Mouse (Mus musculus) limb, embryonic 14.5 days (tissue): Measurements from ENCODE around the gene Lrrc1. TPM values are rescaled to one million over a fixed set of nuclear protein-coding genes. Genes with fewer than 3 reads are reported as not detected.
A peak's percentile ranks its signal among the peaks of the same experiment; 100 is the strongest.

Experiments used
- ATAC-seq: fragments of 200-750 bp; cut with Nextera tagmentation; 2 replicates; pipeline ENCODE4 v1.8.0; 2017; ENCODE audit warnings: low read depth, moderate number of reproducible peaks, moderate TSS enrichment; ENCODE audit not compliant: low FRiP score
- DNase-seq: peaks from one replicate; pipeline ENCODE4 v3.0.0-alpha.2; 2015; ENCODE audit warnings: low spot score
- H3K27ac ChIP-seq: fragments of 300-500 bp; sonication (generic); replicated peaks from 2 replicates; pipeline ENCODE4 v1.5.1; 2014; ENCODE audit warnings: low read depth, mild to moderate bottlenecking, low read length, moderate library complexity, mixed read lengths
- H3K27me3 ChIP-seq: fragments of 300-500 bp; sonication (generic); 2 replicates; pipeline ENCODE4 v1.6.1; 2014; ENCODE audit warnings: low read length, mixed read lengths; ENCODE audit not compliant: control insufficient read depth, insufficient read depth
- H3K36me3 ChIP-seq: fragments of 300-500 bp; sonication (generic); 2 replicates; pipeline ENCODE4 v1.6.1; 2014; ENCODE audit warnings: mild to moderate bottlenecking, low read length, moderate library complexity, mixed read lengths; ENCODE audit not compliant: control insufficient read depth, insufficient read depth
- H3K4me1 ChIP-seq: fragments of 300-500 bp; sonication (generic); 2 replicates; pipeline ENCODE4 v1.6.1; 2014; ENCODE audit warnings: antibody characterized with exemption, low read length, mixed read lengths; ENCODE audit not compliant: control insufficient read depth, insufficient read depth
- H3K4me2 ChIP-seq: fragments of 300-500 bp; sonication (generic); replicated peaks from 2 replicates; pipeline ENCODE4 v1.6.1; 2014; ENCODE audit warnings: low read depth, mild to moderate bottlenecking, low read length, moderate library complexity; ENCODE audit not compliant: severe bottlenecking
- H3K4me3 ChIP-seq: fragments of 300-500 bp; sonication (generic); replicated peaks from 2 replicates; pipeline ENCODE4 v1.5.1; 2014; ENCODE audit warnings: low read length
- H3K9ac ChIP-seq: fragments of 300-500 bp; sonication (generic); 2 replicates; pipeline ENCODE4 v1.6.1; 2014; ENCODE audit warnings: mild to moderate bottlenecking, low read depth, low read length, moderate library complexity; ENCODE audit not compliant: severe bottlenecking
- H3K9me3 ChIP-seq: fragments of 300-500 bp; sonication (generic); 2 replicates; pipeline ENCODE4 v1.6.1; 2016; ENCODE audit warnings: low read length; ENCODE audit not compliant: control insufficient read depth
- POLR2A ChIP-seq: fragments of 200-500 bp; IDR thresholded peaks from 2 replicates; pipeline ENCODE4 v1.8.0; 2012; ENCODE audit warnings: inconsistent platforms, mild to moderate bottlenecking, moderate library complexity, borderline replicate concordance; ENCODE audit not compliant: insufficient read depth, insufficient read length; ENCODE audit errors: extremely low read depth
- WGBS: fragments of 180-500 bp; shearing (Covaris S2); extraction: QIAGEN DNeasy Blood & Tissue Kit; methylation state at CpG from one replicate; pipeline ENCODE4 v1.1.7; 2014; 5-methylcytosine and 5-hydroxymethylcytosine counted together
- polyA plus RNA-seq, 2 experiments: library from polyadenylated mRNA; depleted of rRNA in 1 of 2; stranded (reverse) in 1 of 2; unstranded in 1 of 2; fragments of >200 nt; fragmentation: Nextera tagmentation in 1 of 2; extraction: Ambion mirVana in 1 of 2; gene quantifications; 2 replicates each; pipeline versions ENCODE4 v1.2.1 to v1.2.3; 2012 to 2014

The Lrrc1 gene
- polyA plus RNA-seq, 2 experiments, result 16.8 to 26.6 TPM

- H3K27me3 ChIP-seq, result no peaks in the 10 kb centered on the region
- H3K4me2 ChIP-seq, result no peak overlapping the region
- peaks cover 12% of the 10 kb centered on the region; the same call in 1 of the 2 replicates for H3K36me3 ChIP-seq
- no peak overlapping the region for H3K4me3 ChIP-seq
- no peak overlapping the region for H3K27ac ChIP-seq
- H3K9me3 ChIP-seq, result no peaks in the 10 kb centered on the region
- ATAC-seq, result no peak
- peaks cover 26% of the 10 kb centered on the region for H3K4me1 ChIP-seq
- 50% methylated on average over 17 of the region's 17 CpGs for WGBS
- H3K9ac ChIP-seq, result no peak overlapping the region
- TF ChIP-seq POLR2A, result no peak
- DNase-seq, result no peak
These were observed 112.6 kb downstream of the Lrrc1 start for GRCm38 (mm10) chr9:77432030-77432429.

DNA sequence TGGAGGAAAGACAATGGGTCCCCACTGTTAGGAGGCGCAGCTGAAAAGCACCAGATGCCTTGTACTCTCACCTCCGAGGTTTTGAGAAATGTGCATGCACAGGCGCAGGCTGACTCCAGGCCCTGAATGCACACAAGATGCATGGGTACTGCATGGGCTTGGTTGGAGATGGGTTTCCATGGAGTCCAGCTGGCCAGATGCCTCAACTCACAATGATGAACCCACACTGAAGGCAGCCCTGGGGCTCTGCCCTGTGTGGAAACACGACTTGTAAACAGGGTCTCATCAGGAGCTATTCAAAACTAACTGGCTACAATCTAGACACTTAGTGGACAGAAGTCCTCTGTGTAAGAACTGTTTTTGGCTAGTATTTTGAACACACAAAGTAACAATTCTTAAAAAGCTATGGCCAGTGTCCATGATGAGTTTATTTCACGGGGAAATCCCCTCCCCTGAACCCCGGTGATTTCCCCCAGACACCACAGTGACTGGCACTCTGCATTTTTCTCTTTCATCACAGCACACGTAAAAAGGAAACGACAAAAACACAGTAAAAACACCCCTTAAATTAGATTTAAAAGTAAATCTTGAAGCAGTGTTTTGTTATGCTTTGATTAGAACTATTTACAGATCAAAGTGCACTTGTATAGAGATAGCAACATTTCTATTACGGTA lies 114.1 kb downstream of the Lrrc1 start:
- DNase-seq, result no peak

GRCm38 (mm10) chr9:77429230-77430015 lies 115.2 kb downstream of the Lrrc1 start:
- peak; percentile 27 for DNase-seq
- Histone ChIP-seq H3K4me3 (no peak overlapping the region), H3K9ac (no peak overlapping the region), H3K4me2 (no peak overlapping the region), H3K4me1 (peaks cover 32% of the 10 kb centered on the region), H3K36me3 (peaks cover 9% of the 10 kb centered on the region; the same call in 1 of the 2 replicates), H3K9me3 (no peaks in the 10 kb centered on the region), H3K27me3 (no peaks in the 10 kb centered on the region), H3K27ac (0 out of 2 replicates have a peak overlapping the region, but pooled peaks have one; percentile 44)
- TF ChIP-seq POLR2A, result no peak
- no peak for ATAC-seq
- 59% methylated on average over 11 of the region's 11 CpGs for WGBS

More for the DNA sequence above, 114.1 kb downstream of the Lrrc1 start:
- no peaks in the 10 kb centered on the region for H3K27me3 ChIP-seq
- H3K9me3 ChIP-seq, result no peaks in the 10 kb centered on the region
- no peak overlapping the region for H3K27ac ChIP-seq
- peaks cover 32% of the 10 kb centered on the region for H3K4me1 ChIP-seq
- no peak for TF ChIP-seq POLR2A
- H3K4me3 ChIP-seq, result no peak overlapping the region
- WGBS, result 67% methylated on average over 9 of the region's 9 CpGs
- no peak overlapping the region for H3K9ac ChIP-seq
- no peak overlapping the region for H3K4me2 ChIP-seq
- ATAC-seq, result no peak
- H3K36me3 ChIP-seq, result peaks cover 9% of the 10 kb centered on the region; the same call in 1 of the 2 replicates

DNA sequence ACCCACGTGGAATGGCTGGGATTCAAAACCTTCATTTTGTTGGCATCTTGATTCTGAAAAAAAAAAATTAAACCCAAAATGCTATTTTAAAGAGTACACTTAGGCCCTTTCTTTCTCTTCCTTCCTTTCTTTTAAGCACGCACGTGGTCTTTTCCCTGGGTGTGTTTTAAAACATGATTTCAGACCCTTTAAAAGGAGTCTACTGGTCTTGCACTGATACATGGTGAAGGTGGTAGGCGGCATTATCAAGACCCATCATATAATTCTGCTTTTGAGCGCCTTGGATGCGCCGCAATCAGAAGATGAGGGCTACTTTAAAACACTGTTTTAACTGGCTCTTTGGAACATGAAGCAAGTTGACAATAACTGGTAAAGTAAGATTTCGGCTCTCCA lies 115.9 kb downstream of the Lrrc1 start:
- ATAC-seq (no peak), DNase-seq (no peak)
- H3K36me3 ChIP-seq, result peaks cover 9% of the 10 kb centered on the region; the same call in 1 of the 2 replicates
- 72% methylated on average over 8 of the region's 8 CpGs for WGBS
- H3K4me1 ChIP-seq, result peaks cover 32% of the 10 kb centered on the region
- H3K4me2 ChIP-seq, result no peak overlapping the region; the same call in 1 of the 2 replicates
- no peaks in the 10 kb centered on the region for H3K27me3 ChIP-seq
- no peaks in the 10 kb centered on the region for H3K9me3 ChIP-seq
- TF ChIP-seq POLR2A, result no peak
- H3K27ac ChIP-seq, result 0 out of 2 replicates have a peak overlapping the region, but pooled peaks have one; percentile 44
- no peak overlapping the region for H3K4me3 ChIP-seq
- H3K9ac ChIP-seq, result no peak overlapping the region

DNA sequence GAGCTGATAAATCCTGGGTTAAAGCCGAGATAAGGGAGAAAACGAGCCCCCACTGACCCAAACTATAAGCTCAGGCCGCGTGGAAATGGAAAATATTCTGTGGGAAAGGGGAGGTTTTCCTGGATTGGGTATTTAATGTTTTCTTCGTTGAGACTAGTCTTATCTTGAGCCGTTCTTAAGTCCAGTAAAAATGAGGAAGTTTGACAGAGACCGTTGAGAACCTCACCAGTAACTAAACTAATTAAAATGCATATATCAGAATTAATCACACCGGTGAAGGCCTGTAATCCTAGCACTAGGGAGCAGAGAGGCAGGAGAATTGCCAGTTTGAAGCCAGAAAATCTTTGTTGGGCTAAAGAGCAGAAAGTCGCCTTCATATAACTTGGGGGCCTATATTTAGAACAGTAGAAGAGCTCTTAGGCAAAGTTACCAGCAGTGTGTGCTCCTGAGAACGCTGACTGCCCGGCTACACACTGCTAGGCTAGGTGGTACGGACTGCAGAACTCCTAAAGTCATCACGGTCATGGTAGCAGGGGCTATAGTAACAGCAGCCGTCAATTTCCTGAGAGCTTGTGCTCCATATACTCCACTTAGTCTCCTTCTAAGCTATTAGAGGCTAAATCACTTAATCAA lies 116.4 kb downstream of the Lrrc1 start:
- no peak for TF ChIP-seq POLR2A
- peak; percentile 3 for DNase-seq
- H3K4me1 ChIP-seq, result peaks cover 32% of the 10 kb centered on the region
- WGBS, result 25% methylated on average over 14 of the region's 14 CpGs
- peaks cover 9% of the 10 kb centered on the region; the same call in 1 of the 2 replicates for H3K36me3 ChIP-seq
- H3K27me3 ChIP-seq, result no peaks in the 10 kb centered on the region
- peak overlapping the region; percentile 44 for H3K27ac ChIP-seq
- no peak; the same call in 1 of the 2 replicates for ATAC-seq
- H3K4me3 ChIP-seq, result peak overlapping the region; percentile 18; the same call in 1 of the 2 replicates
- no peaks in the 10 kb centered on the region for H3K9me3 ChIP-seq
- peak overlapping the region; percentile 46 for H3K4me2 ChIP-seq
- no peak overlapping the region for H3K9ac ChIP-seq
